Mouse (Mus musculus): ENCODE data around the gene A930002H24Rik. TPM values are rescaled to one million over a fixed set of nuclear protein-coding genes. Genes with fewer than 3 reads are reported as not detected.

The A930002H24Rik gene
- polyA plus RNA-seq, 1 experiment: 3.7 TPM

DNA sequence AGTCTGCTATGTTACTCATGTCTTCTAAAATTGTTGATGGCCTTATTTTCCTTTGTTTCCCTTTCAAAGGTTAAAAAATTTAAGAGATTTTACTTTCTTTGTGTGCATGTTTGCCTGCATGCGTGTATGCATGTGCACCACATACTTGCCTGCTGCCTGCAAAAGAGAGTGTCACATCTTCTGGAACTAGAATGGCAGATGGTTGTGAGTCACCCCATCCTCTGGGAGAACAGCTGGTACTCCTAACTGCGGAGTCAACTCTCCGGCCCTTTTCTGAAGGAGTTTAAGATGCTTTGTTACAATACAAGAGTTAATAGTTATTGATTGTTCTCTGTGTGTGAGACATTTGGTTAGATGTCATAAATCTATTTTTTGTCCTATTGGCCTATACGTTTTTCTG lies 15.3 kb upstream of the A930002H24Rik start:
- H3K27me3 ChIP-seq (ENCODE audit: control insufficient read depth, insufficient read depth, low read length): no peaks in the 10 kb centered on the region
- H3K4me3 ChIP-seq (ENCODE audit: control insufficient read depth, low read depth, low read length): no peak overlapping the region
- TF ChIP-seq POLR2A (IDR thresholded peaks at IDR 0.05; ENCODE audit: control insufficient read depth, low read depth, low read length): no peak
- no peak for TF ChIP-seq CTCF (IDR thresholded peaks at IDR 0.05; ENCODE audit: control insufficient read depth, insufficient read depth, insufficient replicate concordance, low read depth, low read length)

GRCm38 (mm10) chr17:63871773-63872172 lies 8.2 kb upstream of the A930002H24Rik start:
- Histone ChIP-seq H3K27ac (ENCODE audit: control insufficient read depth, insufficient read depth, low read depth, low read length) (no peak overlapping the region), H3K4me1 (ENCODE audit: control insufficient read depth, insufficient read depth, low read length) (no peaks in the 10 kb centered on the region), H3K4me3 (ENCODE audit: control insufficient read depth, low read depth, low read length) (no peak overlapping the region), H3K36me3 (ENCODE audit: control insufficient read depth, insufficient read depth, low read length) (no peaks in the 10 kb centered on the region), H3K27me3 (ENCODE audit: control insufficient read depth, insufficient read depth, low read length) (no peaks in the 10 kb centered on the region)
- no peak for TF ChIP-seq POLR2A (IDR thresholded peaks at IDR 0.05; ENCODE audit: control insufficient read depth, low read depth, low read length)
- no peak for TF ChIP-seq CTCF (IDR thresholded peaks at IDR 0.05; ENCODE audit: control insufficient read depth, insufficient read depth, insufficient replicate concordance, low read depth, low read length)

More for the DNA sequence above, 15.3 kb upstream of the A930002H24Rik start:
- H3K4me1 ChIP-seq (ENCODE audit: control insufficient read depth, insufficient read depth, low read length): no peaks in the 10 kb centered on the region
- H3K27ac ChIP-seq (ENCODE audit: control insufficient read depth, insufficient read depth, low read depth, low read length): no peak overlapping the region
- no peaks in the 10 kb centered on the region for H3K36me3 ChIP-seq (ENCODE audit: control insufficient read depth, insufficient read depth, low read length)

DNA sequence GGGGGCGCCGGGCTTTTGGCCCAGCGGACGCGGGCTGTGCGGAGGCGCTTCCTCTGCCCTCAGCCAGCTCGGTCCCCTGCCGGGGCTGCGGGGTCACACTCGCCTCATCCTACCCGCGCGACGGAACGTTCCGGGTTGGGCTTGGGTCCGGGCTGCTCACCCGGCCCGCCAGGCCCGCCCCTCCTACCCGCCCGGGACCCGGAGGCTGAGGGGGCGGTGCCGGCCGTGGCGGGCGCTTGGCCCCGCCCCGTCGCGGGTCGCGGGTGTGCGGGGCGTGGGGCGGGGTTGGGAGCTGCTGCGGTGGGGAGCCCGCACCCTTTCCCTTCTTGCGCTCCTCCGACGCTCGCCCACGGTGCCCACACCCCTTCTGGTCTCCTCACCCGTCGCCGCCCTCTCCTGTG lies 580 bp upstream of the A930002H24Rik start:
- TF ChIP-seq CTCF (IDR thresholded peaks at IDR 0.05; ENCODE audit: control insufficient read depth, insufficient read depth, insufficient replicate concordance, low read depth, low read length) (no peak), POLR2A (IDR thresholded peaks at IDR 0.05; ENCODE audit: control insufficient read depth, low read depth, low read length) (peak; percentile 23; the same call in 1 of the 2 replicates)
- Histone ChIP-seq H3K27ac (ENCODE audit: control insufficient read depth, insufficient read depth, low read depth, low read length) (peak overlapping the region; percentile 89), H3K27me3 (ENCODE audit: control insufficient read depth, insufficient read depth, low read length) (no peaks in the 10 kb centered on the region)

DNA sequence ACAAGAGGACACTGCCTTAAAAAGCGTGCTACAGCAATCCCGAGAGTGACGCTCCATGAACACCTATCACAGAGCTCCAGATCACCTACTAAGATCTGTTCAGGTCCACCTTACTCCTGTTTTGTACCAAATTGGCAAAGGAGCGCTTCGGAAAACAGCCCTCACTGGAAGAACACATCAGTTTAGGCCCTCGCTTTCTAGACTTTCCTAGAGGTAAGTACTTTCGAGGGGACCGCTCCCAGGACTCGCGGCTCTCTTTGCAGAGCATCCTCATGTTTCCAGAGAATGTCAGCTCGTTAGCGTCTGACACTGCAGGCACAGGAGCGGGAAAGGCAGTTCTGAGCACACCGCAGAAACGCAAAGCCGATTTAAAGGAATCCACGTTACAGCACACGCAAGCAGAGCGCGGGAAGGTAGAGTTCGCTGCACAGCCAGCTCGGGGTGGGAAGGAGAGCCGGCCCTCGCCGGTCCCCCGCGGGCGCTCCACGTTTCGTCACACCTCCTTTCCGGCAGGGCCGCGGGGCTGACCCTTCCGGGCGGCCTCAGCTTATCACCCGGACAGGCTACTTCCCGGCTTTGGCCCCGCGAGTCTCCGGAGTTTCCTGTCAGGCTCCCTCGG lies 470 bp downstream of the A930002H24Rik start, which contains the start of gene Fer:
Gene Fer, plus strand, starts transcription at position 51 of the 619 bp plus-strand sequence.
- H3K27ac ChIP-seq (ENCODE audit: control insufficient read depth, insufficient read depth, low read depth, low read length): peak within 1 kb of the TSS; percentile 93

More for the DNA sequence above, 580 bp upstream of the A930002H24Rik start:
- Histone ChIP-seq H3K4me3 (ENCODE audit: control insufficient read depth, low read depth, low read length) (peak overlapping the region; percentile 92), H3K36me3 (ENCODE audit: control insufficient read depth, insufficient read depth, low read length) (no peaks in the 10 kb centered on the region), H3K4me1 (ENCODE audit: control insufficient read depth, insufficient read depth, low read length) (peaks cover 5% of the 10 kb centered on the region; the same call in 1 of the 2 replicates)

GRCm38 (mm10) chr17:63862399-63862798 lies 1.2 kb downstream of the A930002H24Rik start:
- H3K4me3 ChIP-seq (ENCODE audit: control insufficient read depth, low read depth, low read length): no peak overlapping the region
- TF ChIP-seq CTCF (IDR thresholded peaks at IDR 0.05; ENCODE audit: control insufficient read depth, insufficient read depth, insufficient replicate concordance, low read depth, low read length) (no peak), POLR2A (IDR thresholded peaks at IDR 0.05; ENCODE audit: control insufficient read depth, low read depth, low read length) (no peak)

More for the DNA sequence above, 470 bp downstream of the A930002H24Rik start, which contains the start of gene Fer:
- Histone ChIP-seq H3K36me3 (ENCODE audit: control insufficient read depth, insufficient read depth, low read length) (no peaks in the 10 kb centered on the region), H3K4me3 (ENCODE audit: control insufficient read depth, low read depth, low read length) (peak within 1 kb of the TSS; percentile 92), H3K4me1 (ENCODE audit: control insufficient read depth, insufficient read depth, low read length) (peaks cover 5% of the 10 kb centered on the region; the same call in 1 of the 2 replicates), H3K27me3 (ENCODE audit: control insufficient read depth, insufficient read depth, low read length) (no peaks in the 10 kb centered on the region)
- no peak for TF ChIP-seq CTCF (IDR thresholded peaks at IDR 0.05; ENCODE audit: control insufficient read depth, insufficient read depth, insufficient replicate concordance, low read depth, low read length)
- no peak for TF ChIP-seq POLR2A (IDR thresholded peaks at IDR 0.05; ENCODE audit: control insufficient read depth, low read depth, low read length)

GRCm38 (mm10) chr17:63860988-63861387 lies 2.6 kb downstream of the A930002H24Rik start:
- Histone ChIP-seq H3K4me3 (ENCODE audit: control insufficient read depth, low read depth, low read length) (no peak overlapping the region), H3K27me3 (ENCODE audit: control insufficient read depth, insufficient read depth, low read length) (no peaks in the 10 kb centered on the region), H3K4me1 (ENCODE audit: control insufficient read depth, insufficient read depth, low read length) (peaks cover 5% of the 10 kb centered on the region; the same call in 1 of the 2 replicates), H3K36me3 (ENCODE audit: control insufficient read depth, insufficient read depth, low read length) (no peaks in the 10 kb centered on the region), H3K27ac (ENCODE audit: control insufficient read depth, insufficient read depth, low read depth, low read length) (no peak overlapping the region)
- TF ChIP-seq POLR2A (IDR thresholded peaks at IDR 0.05; ENCODE audit: control insufficient read depth, low read depth, low read length): no peak
- no peak for TF ChIP-seq CTCF (IDR thresholded peaks at IDR 0.05; ENCODE audit: control insufficient read depth, insufficient read depth, insufficient replicate concordance, low read depth, low read length)

More at GRCm38 (mm10) chr17:63862399-63862798, 1.2 kb downstream of the A930002H24Rik start:
- Histone ChIP-seq H3K27ac (ENCODE audit: control insufficient read depth, insufficient read depth, low read depth, low read length) (no peak overlapping the region), H3K27me3 (ENCODE audit: control insufficient read depth, insufficient read depth, low read length) (no peaks in the 10 kb centered on the region), H3K36me3 (ENCODE audit: control insufficient read depth, insufficient read depth, low read length) (no peaks in the 10 kb centered on the region), H3K4me1 (ENCODE audit: control insufficient read depth, insufficient read depth, low read length) (peaks cover 5% of the 10 kb centered on the region; the same call in 1 of the 2 replicates)

GRCm38 (mm10) chr17:63857023-63857544 lies 6.5 kb downstream of the A930002H24Rik start:
- no peaks in the 10 kb centered on the region for H3K36me3 ChIP-seq (ENCODE audit: control insufficient read depth, insufficient read depth, low read length)
- H3K4me3 ChIP-seq (ENCODE audit: control insufficient read depth, low read depth, low read length): no peak overlapping the region
- no peak overlapping the region for H3K27ac ChIP-seq (ENCODE audit: control insufficient read depth, insufficient read depth, low read depth, low read length)
- TF ChIP-seq POLR2A (IDR thresholded peaks at IDR 0.05; ENCODE audit: control insufficient read depth, low read depth, low read length): no peak
- no peak for TF ChIP-seq CTCF (IDR thresholded peaks at IDR 0.05; ENCODE audit: control insufficient read depth, insufficient read depth, insufficient replicate concordance, low read depth, low read length)
- H3K4me1 ChIP-seq (ENCODE audit: control insufficient read depth, insufficient read depth, low read length): no peaks in the 10 kb centered on the region
- no peaks in the 10 kb centered on the region for H3K27me3 ChIP-seq (ENCODE audit: control insufficient read depth, insufficient read depth, low read length)
